Mouse (Mus musculus): ENCODE measurements around the gene Noxo1.
"Not testable (repeated sequence)": the region's sequence is repeated elsewhere in the genome, so short reads cannot be mapped to it uniquely, and the experiment has no call there.

Noxo1 gene

DNA sequence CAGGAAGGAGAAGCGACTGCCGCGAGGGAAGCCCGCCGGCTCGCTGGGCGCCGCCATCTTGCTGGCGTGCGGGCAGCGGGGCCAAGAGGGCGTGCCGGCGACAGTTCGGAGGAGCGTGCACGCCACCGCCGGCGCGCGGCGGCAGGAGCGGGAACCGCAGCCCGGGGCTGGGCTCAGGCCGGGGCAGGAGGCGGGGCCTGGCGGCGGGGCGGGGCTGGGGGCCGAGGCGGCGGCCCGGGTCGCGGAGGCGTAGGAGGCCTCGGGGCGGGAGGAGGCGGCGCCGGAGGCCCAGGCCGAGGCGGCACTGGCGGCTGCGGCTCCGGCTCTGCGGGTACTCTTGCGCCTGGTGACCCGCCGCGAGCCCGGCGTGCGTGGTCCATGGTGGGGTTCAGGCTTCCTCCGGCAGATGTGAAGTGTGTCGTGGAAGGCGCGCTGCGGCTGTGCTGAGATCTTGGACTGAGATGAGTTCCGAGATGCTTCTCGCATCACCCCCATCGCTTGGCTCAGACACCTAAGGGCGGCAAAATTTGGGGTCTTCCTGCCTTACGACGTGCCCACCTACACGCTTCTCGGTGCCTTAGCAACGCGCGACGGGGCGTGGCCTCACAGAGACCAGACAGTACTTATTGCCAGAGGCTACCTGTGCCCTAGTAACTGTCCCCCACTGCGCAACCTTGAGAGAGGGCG, at the start of gene Noxo1, which contains the start of gene Gfer:
TSS of gene Noxo1 (plus strand) at position 224 of the 687 bp plus-strand sequence.
TSS of gene Gfer (minus strand) at position 146 of the 687 bp plus-strand sequence.
- DNase-seq: peak; percentile 89

DNA sequence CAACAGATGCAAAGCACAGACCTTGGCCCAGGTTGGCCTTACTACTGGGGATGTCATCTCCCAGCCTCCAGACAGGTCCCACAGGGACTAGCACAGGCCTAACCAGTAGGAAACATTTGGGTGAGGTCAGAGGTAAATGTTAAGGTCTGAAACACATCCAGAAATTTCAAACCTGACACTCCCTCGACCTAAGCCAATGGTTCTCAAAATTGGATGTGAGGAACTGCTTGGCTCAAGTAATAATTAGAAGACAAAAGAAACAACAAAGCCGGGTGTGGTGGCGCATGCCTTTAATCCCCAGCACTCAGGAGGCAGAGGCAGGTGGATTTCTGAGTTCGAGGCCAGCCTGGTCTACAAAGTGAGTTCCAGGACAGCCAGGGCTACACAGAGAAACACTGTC, 49.7 kb upstream of the Noxo1 start:
- DNase-seq: no peak

DNA sequence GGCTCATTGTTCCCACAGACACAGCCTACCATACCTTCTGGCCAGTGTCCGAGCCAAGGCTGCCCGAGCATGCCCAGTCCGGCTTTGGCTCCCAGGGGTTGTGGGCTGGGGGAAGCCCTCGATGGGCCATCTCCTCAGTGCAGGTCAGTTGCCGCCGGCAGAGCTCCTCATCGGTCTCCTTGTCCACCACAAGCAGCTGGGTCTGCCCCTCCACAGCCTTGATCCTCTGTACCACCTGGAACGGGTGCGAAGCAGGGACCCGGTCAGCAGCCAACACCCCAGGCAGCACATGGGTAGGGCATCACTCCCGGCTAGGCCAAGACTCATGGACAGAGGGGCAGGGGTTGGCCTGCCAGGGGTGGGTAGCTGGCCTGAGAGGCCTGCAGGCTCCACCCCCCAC, 48.5 kb upstream of the Noxo1 start:
- peak; percentile 46 for DNase-seq

DNA sequence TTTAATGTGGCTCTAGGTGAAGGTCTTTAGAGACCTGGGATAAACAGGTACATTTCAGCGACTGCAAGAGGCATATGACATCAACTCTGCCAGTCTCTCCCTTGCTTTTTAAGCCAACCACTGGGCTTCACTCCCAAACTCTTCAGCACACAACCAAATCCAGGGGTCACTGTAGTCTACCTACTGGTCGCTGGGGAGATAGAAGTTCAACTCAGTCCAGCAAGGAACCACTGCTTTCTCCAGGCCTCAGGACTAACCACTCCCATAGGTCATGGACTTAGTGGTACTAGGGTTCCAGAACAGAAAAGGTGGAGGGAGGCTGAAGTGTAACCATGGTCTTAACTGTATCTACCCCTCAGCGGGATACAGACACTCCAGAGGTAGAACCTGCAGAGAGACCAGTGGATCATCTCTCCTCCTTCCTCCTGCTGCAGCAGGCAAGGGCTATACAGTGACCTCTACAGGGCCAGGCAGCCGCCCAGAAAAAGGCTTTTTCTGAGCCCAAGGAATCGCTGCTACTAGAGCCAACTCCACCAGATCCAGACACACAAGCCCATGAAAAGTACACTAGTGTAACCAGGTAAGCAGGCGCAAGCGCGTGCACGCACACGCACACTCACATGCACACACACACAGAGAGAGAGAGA, 47.2 kb upstream of the Noxo1 start:
- no peak for DNase-seq

DNA sequence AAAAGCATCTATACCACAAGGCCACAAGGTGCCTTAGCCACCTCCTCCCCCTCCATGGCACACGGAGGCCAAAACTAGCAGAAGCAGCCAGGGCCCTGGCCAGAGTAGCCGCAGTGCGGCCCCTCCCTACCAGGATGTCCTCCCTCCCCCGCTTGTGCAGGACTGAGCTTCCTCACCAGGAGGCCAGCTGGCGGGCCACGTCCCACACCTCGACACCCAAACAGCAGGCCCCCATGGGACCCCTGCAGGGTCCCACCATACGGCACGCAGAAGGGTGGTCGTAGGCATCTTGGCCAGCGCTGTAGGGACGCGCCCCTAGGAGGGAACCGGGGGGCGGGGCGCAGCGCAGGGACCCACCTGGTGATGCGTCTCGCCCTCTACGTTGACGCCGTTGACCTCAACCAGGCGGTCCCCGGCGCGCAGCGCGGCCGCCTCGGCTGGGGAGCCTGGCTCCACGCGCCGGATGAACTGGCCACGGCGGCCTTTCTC, 46.4 kb upstream of the Noxo1 start:
- peak; percentile 64 for DNase-seq

DNA sequence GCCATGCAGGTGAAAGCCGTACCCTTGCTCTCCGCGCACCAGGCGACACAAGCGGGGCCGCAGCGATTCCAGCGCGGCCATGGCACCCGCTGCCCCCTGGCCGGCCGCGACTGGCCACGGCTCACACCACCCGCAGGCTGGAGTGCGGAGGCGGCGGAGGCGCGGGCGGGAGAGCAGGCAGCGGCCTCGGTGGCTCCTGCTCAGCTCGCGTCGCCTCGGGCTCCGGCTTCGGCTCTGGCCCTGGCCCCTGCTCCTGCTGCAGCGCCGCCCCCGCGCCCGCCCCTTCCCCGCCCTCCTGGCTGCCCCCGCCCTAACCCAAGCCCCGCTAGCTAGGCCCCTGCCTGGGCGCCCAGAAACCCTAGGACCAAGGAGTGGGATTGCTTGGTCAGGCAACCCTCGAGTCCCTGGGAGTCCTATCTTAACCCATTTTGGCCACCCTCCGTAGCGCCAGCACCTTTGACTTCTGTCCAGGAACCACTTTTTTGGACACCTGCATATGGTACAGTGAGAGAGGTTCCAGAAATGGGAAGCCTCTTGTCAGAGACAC, 45.9 kb upstream of the Noxo1 start, which contains the start of gene Slc9a3r2:
TSS of gene Slc9a3r2 (minus strand) at position 258 of the 547 bp plus-strand sequence.
- peak; percentile 75 for DNase-seq

DNA sequence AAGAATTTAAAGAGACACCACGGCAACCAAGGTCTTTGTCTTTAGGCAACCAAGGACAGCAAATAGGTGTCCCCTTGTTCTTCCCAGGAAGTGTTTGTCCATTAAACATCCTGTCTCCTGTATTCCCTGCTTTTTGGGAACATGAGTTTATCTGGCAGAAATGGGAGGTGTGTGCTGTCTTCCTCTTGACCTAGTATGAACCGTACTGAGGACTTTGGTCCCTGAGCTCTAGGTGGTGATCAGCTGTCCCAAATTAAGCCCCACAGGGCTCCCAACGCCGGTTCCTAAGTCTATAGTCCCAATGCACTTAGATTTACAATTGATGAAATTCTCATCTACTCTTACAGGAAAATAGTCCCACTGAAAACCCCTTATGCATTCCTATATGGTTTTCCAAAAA, 45.3 kb upstream of the Noxo1 start:
- DNase-seq: no peak

DNA sequence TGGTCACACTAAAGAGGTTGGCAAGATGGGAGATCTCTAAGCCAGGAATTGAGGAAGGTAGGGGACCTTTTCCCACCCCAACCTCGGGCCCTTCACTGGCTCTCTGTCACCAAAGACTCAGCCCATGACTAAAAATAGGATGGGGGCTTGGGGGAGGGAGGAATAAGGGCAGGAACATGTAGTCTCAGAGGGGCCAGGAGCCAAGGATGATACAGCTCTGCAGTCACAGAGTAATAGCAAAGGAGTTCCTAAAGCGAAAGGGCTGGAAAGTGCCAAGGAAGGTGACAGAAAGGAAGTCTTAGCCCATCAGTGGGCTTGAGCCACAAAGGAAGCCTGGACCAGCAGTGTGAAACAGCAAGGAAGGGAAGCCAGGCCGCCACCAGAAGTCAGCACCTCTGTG, 44.2 kb upstream of the Noxo1 start:
- DNase-seq: no peak

DNA sequence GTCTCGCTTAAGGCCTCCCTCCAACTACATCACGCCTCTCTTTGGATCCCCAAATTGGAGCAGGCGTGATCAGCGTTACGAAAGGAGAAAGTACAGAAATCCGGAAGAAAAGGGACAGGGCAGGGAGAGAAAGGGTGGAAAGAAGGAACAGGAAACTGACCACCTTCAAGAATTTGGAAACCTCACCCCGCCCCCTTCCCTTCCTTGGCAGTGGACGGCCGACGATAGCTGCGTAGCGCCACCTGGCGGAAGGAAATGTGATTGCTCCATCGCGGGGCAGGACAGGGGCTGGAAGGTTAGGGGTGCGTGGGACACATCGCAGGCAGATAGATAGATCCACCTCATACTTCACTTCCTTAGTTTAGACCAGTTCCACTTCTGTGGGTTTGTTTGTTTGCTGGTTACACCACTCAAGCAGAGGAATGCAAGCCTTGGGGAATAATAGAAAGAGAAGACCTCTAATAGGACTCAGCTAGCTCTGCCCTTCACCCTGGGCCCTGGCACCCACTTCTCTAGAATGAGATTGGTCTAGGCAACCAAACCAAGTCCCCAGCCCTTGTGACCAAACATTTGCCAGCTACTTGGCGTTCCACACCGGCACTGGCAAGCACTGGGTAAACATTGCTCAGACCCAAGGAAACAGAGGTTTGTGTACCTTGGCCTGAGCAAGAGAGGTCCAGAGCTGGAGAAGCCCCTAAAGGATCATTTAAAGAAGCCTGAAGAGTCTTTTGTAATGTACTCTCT, 41.9 kb upstream of the Noxo1 start:
- peak; percentile 90 for DNase-seq

DNA sequence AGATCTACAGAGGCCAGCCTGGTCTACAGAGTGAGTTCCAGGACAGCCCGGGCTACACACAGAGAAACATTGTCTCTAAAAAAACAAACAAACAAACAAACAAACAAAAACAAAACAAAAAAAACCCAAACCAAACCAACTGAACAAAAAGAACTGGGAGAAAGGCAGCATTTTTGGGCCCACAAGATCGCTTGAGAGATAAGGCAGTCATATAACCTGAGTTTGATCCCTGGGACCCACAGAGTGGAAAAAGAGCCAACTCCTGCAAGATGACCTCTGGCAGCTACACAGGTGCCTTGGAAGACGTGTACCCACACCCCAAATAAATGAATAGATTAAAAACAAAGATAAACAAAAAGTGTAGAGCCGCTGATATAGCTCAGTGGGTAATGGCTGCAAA, 41.1 kb upstream of the Noxo1 start:
- DNase-seq: no peak

DNA sequence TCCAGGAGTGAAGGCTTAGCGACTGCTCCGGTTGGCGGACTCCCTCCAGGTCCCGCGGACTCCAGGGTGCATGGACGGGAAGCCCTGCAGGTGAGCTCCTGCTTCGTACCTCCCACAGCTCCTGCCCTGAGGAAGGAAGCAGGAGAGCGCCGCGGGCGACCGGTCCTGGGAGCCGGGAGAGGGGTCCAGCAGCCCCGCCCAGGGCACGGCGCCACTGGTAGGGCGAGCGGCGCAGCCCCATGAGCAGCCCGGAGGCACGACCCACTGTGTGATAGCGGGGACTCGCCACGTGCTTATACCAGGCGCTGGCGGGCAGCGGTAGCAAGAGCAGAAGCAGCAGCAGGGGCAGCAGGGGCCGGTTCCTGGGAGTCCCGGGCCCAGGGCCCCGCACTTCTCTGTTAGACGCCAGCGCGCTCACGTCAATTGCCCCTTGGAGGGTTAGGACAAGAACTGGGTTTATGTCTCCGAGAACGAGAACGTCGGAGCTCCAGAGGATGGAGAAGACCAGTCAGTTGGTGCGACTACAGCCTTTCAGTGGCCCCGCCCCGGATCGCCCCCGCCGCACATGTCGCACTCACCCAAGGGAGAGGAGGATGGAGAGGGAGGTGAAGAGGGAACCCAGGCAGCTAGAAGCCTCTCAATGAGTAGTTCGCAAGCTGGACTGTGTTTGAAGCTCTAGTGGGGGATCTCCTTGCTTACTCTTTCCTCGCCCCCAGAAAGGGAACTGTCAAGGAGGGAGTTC, 37.8 kb upstream of the Noxo1 start, which contains the start of gene Npw:
TSS of gene Npw (minus strand) at position 441 of the 742 bp plus-strand sequence.
- no peak for DNase-seq

DNA sequence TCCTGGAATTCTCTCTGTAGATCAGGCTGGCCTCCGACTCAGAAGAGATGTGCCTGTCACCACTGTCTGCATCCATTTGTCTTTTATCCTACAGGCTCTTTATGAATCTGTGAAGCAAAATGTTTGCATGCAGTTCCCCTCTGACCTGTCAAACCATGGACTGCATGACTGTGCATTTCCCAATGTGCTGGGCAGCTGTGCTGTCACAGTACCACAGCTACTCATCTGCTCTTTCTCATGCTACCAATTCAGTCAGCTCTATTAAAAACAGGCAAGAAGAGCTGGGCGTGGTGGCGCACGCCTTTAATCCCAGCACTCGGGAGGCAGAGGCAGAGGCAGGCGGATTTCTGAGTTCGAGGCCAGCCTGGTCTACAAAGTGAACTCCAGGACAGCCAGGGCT, 29.0 kb upstream of the Noxo1 start:
- not testable (repeated sequence) for DNase-seq

DNA sequence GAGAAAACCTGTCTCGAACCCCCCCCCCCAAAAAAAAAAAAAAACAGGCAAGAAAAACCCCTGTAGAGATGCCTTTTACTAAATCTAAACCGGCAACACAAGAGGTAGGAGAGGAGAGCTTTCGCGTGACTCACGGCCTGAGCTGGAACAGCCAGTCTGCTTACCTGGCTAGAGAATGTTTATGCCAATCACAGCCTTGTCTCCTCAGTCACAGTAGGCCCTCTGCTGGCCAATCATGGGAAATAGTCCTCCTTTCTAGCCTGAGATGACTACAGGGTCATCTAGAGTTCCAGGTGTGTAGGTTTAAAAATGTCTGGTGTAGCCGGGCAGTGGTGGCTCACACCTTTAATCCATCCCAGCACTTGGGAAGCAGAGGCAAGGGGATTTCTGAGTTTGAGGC, 28.6 kb upstream of the Noxo1 start:
- peak; percentile 82 for DNase-seq

DNA sequence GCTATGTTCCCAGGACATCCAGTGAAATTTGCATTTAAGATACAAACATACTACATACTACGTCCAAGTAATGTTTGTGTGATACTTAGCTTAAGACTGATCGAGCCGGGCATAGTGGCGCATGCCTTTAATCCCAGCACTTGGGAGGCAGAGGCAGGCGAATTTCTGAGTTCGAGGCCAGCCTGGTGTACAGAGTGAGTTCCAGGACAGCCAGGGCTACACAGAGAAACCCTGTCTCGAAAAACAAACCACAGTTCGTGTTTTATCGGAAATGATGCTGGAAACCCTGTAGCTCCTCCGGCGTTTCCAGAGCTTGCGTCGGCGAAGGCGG, 26.9 kb upstream of the Noxo1 start:
- not testable (repeated sequence) for DNase-seq

DNA sequence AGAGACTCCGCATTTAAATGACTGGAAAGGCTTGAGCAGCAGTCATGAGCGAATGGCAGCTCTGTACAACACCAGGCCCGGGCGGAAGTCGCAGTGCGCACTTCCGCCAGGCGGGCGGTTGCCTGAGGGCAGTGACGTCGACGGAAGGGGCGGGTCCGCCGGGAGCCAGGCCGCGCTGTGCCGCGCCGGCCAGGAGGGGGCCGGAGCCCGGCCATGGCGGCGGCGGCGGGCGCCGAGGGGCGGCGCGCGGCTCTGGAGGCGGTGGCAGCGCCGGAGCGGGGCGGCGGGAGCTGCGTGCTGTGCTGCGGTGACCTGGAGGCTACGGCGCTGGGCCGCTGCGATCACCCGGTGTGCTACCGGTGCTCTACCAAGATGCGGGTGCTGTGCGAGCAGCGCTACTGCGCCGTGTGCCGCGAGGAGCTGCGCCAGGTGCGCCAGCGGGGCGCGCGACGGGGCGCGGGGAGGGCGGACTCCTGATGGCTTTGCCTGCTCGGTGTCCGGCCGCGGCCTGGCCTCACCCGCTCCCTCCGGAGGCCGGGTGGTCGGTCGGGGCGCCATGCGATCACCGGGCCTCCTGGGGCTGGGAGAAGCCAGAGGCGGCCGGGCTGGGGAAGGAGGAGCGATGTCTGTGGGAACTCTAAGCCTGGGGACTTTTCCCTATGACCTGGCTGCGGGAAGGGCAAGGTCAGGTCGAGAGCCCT, 26.3 kb upstream of the Noxo1 start, which contains the start of gene Zfp598:
TSS of gene Zfp598 (plus strand) at position 143 of the 701 bp plus-strand sequence.
- peak; percentile 98 for DNase-seq

DNA sequence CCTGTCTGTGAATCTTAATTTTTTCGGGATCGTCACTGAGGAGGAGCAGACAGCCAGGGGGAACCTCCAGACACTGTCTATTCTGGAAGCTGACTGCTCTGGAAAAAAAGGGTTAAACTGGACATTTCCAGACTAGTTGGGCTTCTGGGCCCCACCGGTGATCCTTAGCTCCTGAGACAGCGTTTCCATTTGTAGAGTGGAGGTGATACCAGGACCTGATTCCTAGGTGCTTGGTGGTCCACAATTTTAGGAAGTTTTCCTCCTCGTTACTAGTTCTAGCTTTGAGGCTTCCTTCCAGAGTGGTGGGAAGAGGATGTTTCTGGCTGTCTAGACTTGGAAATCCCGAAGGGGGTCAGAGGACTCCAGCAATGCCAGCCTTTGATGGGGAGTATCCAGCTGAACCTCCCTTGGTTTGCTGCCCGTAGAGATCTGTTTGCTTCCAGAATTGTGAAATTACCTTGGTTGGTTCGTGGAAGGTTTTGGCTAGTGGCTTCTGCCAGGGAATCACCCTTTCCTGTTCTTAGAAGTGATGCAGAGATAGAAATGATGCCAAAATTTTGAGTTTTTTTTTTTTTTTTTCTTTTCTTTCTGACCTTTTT, 25.7 kb upstream of the Noxo1 start:
- DNase-seq: no peak

DNA sequence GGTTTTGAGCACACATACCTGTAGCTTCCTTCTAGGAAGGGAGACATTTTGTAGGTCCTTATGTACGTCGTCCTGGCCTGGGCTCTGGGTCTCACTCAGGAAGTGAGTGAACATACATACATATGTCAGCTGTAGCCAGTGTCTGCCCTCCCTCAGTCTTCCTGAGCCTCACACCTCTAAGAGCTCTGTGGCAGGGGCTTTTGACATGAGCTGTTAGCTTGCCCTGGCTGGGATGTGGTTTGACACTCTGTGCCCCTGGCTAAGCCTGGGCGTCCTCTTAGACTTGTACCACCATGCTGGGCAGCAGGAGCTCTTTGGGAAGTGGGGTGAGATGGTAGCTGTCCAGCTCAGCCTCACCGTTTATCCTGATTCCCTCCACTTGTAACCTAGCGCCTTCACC, 24.7 kb upstream of the Noxo1 start:
- DNase-seq: no peak

DNA sequence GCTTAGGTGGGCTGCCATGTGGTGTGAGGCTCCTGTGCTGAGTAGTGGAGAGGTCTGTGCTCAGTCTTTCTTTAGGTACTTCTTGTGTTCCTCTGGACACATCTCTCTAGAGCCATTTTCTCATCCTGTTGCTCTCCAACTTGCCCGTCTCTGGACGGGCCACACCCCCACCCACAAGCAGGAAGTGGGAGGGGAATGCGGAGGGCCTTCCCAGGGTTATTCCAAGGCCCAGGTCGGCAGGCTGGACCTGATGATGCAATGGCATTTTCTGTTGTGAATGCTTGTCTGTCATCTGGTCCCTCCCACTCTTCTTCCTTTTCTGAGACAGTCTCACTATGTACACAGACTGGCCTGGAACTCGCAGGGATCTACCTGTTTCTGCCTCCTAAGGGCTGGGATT, 23.9 kb upstream of the Noxo1 start:
- peak; percentile 63 for DNase-seq

DNA sequence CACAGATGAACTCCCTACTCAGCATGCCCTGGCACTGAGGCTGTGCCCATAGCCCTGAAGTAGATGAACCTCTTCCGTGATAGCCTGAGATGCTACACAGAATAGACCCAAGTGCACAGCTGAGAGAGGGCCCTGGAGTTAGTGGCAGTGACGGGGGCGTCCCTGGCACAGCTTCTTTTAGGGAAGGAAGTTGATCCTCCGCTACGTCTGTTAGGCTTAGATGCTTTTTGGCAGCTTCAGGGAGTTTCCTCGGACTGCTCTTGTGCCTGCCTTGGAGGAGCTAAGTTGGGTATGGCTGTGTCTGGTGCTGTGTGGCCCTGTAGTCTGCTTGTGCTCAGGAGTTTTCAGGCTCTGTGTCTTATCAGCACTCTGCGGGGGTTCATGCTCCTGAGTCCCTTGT, 21.8 kb upstream of the Noxo1 start:
- DNase-seq: no peak

DNA sequence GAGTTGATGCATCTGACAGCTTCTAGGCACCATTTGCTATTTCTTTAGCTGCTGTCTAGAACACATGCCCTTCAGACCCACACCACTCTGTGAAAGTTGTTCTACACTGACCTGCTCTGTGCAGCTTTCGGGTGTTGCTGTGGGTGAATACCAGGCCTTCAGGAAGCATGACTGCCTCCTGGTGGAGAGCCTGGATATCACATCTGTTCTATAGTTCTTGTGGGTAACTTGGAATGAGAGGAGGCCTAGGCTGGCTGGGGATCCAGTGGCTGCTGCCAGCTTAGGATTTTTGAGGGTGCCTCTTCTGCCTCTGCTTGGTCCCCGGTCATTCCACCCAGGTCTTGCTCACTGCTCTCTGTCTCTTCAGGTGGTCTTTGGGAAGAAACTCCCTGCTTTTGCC, 19.8 kb upstream of the Noxo1 start:
- DNase-seq: peak; percentile 81

DNA sequence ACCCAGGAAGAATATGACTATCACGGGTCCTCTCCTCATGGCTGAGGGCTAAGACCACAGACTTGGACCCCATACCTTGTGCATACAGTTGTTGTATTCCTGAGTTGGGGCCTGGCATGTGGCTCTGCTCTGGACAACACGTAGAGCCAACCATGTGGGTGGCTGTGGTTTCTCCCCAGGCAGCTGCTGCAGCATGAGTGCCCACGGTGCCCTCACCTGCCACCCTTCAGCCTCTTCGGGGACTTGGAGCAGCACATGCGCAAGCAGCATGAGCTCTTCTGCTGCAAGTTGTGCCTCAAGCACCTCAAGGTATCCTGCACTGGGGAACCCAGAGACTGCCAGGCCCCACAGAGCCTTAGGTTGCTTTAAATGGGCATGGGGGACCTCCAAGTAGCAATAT, 19.2 kb upstream of the Noxo1 start:
- no peak for DNase-seq

Data from lung, postnatal 14 days (tissue).